Mouse (Mus musculus) lung, postnatal 25 days (tissue): Measurements from ENCODE around the gene Dus3l.

Source experiments
- DNase-seq: peaks from one replicate; pipeline ENCODE4 v3.0.0; 2022; ENCODE audit warnings: low spot score

Gene Dus3l

DNA sequence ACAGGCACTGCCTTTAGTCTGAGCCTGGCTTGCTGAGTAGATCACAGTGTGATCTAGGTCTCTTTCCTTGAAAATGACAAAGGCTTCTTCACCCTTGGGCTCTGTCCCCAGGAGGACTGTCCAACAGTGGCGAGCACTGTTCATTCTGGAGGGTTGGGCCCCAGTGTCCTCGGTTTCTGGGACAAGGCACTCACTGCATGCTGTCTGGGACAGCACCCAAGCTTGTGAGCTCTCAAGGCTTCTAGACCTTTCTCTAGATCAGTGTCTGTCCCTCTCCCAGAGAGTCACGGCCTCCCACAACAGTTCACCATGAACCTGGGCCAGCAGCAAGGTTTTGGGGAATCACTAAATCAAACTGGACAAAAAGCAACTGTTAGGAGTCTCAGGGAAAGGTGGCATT is 28.0 kb downstream of the Dus3l start:
- DNase-seq, result no peak

DNA sequence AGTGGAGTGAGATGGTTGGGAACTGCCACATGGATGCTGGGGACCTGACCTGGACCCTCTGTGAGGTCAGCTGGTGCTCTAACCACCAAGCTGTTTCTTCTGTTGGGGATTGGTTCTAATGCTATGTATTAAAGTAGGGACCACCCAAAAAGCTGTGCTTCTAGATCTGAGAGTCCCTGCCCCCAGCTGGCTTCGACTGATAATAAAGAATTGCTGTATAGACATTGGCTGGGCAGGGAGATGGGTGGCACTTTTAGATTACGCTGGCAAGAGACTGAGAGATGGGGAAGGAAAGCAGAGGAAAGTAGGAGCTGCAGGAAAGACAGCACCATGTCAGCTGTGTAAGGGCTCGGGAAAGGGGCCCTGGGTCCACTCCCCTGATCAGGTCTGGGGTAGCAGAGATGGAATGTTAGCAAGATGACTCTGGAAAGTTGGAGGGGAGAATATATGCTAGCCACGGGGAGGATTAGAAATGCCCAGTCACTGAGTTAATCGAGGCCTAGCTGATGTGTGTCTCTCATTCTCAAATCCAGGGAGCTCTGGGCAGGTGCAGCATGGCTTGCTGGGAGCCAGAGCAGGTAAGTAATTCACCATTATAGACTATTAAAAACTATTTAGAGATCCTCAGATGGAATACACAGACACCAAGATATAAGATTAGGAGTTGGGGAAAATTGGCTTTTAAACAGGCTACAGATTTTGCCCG is 29.2 kb downstream of the Dus3l start:
- no peak for DNase-seq

DNA sequence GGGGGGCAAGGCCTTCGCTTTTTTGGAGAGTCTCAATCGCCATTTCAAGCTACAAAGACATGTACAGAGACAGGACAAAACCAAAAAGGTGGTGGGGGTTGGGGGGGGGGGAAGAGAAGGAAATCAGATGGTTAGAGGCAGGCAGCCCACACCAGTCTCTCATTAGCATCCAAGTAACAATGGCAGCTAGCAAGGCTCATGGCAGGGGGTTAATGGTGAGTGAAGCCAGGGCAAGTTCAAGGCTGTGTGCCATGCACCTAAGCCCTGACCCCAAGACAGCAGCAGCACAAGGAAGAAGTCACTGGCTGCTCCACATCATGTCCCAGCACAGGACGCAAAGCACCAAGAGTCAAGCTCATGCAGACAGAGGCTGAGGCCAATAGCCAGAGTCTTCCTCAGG is 34.7 kb downstream of the Dus3l start:
- DNase-seq, result no peak

DNA sequence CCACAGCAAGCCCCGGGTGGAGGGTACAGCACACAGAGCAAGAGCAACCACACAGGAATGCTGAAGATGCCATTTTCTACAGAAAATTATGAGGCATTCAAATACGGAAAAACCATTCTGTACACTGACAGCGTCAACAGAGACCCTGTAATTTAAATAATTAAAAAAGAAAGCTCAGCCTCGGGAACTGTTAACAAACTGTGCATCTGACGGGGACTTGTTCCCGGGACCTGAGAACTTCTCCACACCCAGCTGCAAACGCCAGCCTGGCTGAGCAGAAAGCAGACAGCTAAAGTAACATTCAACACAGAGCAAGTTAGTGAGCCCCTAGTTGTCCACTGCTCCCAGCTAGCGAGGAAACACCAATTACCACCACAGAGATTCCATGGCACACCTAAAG is 37.5 kb downstream of the Dus3l start:
- no peak for DNase-seq

DNA sequence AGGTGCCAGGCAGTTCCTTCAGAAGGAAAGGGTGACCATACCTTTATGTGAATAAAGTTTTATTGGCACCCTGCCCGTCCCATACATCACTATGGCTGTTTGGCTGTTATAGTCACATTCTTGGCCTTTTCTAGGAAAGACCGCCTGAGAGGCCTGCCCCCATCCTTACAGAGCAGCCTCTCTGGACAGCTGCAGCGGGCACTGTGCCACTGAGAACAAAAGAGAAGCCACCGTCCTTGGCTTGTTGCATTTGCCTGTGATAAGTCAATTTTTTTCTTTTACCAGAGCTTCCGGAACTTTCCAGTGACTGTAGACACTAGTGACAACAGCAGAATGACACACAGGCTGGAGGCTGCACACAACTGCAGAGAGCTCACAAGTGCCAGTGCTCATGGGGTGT is 40.4 kb downstream of the Dus3l start:
- DNase-seq, result no peak

DNA sequence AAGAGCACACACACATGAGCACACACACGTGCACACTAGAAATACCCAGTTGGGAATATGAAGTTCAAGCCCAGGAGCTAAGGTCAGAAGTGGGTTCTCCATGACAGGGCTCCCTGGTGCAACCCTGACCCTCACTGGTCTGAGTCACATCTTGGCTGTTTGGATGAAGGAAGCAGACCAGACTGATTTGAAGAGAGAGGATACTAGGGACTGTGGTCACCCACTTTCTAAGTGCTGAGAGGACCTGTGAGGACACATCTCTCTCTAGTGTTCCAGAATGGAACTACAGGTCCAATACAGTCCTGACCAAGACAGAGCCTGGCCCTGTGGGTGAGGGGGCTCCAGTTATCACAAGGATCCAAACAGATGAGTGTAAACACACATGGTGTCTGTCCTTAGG is 41.2 kb downstream of the Dus3l start:
- DNase-seq, result no peak

DNA sequence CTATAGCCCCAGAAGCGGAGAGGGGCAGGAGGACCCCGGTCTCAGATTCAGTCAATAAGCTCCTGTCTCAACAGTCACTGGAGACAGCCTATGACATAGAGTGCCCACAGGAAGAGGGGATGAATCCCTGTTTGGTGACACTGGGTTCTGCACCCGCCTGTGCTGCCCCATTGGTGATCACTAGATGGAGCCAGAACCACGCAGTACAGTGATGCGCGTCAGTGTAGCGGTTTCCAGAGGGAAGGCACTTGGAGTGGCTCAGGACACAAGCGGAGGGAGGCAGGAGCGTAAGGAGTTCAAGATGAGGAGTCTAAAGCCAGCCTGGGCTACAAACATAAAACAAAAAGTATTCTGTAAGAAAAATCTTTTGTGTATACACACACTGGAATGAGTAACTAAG is 44.0 kb downstream of the Dus3l start:
- peak; percentile 84 for DNase-seq

DNA sequence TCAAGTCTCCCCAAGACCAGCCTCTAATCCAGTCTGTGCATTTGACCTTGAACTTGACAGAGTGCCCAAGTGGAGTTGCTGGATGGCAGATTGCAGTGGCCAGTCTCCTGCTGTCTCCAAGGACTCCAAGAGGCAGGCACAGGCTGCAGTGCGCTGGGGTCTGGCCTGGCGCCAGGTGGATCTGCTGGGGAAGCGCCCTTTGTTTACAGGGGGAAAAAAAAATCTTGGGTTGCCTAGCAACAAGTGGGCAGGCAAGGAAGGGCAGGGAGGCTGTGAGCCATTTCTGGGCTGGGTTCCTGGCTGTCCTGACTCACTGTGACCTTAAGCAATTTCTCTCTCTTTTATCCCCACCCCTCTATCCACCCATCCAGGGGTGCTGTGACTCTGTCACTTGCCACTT is 45.7 kb downstream of the Dus3l start:
- DNase-seq, result peak; percentile 93

DNA sequence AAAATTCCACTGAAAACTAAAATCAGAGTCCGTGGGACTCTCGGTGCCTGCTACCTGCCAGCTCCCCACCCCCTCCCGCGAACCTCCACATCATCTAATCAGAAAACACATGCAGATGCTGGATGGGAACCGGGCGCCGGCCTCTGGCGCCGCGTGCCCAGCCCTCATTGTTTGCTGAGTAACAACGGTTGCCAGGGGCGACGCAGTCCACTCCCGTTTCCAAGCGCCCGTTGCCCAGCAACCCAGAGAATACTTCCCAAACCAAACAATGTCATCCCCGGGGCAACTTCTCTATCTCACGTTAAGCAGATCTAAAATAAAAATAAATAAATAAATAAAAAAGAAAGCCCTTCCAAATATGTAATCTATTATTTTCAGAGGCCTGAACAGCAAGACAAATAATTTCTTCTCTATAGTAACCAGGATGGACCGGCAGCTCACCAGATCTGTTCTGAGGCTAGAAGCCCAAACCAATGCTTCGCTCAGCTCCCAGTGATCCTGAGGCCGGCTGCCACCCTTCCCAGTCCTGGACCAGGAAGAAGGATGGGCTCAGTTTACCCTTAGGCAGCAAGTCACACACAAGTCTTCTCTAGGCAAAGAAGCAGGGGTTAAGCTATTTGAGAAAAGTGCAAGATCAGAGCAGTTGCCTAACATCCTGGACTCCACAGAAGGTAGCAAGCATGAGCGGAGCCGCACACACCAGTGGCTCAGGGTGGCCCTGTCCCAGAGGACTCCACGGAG is 49.9 kb downstream of the Dus3l start:
- DNase-seq, result peak; percentile 92

DNA sequence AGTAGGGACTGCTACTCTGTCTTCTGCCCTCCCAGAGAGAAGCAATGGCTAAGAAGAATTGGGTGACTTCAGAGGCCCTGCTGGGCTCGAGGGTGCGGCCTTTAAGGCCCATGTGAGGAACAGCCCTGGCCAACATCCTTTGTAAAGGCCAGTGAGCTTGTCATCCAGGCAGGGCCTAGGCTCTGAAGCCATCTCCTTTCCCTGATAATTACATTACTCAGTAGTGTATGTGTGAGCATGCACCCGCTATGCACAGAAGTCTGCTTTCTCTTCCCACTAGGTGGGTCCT is 50.4 kb downstream of the Dus3l start:
- DNase-seq, result no peak

DNA sequence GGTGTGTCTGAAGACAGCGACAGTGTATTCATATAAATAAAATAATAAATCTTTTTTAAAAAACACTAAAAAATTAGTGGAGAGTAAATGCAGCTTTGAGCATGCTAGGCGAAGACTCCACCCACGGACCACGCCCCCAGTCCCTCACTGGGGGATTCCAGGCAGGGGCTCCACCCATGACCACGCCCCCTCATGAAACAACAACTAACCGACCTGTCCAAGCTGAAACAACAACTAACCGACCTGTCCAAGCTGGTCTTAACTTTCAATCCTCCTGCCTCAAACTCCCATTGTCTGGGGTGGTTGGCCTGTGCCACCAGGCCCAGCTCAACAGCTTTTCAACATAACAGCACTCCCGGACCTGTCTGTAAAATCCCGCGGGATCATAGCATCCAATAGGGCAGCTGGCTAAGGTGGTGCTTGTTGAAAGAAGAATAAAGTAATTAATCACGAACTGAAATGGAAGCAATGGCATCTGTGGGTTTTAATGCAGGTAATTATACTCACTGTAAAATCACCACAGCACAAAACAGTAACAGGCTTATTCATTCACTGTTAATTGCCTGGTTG is 53.6 kb downstream of the Dus3l start:
- DNase-seq, result no peak

DNA sequence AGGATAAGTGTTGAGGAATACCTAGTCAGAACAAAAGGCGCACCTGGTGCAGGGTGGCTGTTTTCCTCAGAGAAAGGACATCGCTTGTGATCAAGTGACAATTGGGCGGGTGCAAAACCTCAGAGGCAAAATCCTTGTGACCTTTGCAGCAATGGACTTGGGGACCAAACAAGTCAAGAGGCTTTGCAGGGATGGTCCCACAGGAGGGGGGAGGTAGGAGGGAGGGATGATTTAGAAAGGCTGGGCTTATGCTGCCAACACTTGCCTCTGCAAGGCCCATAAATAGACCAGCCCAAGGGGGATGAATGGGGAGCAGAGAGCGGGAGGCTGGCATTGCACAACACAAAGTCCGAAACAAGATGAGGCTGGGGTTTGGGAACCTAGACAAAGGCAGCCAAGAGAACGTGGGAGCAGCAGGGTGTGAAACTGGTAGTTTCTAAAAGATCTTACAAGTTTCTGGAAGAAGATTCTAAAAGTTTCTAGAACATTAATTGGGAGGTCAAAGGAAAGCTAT is 54.5 kb downstream of the Dus3l start:
- no peak for DNase-seq
